Mouse (Mus musculus): Measurements from ENCODE around the gene Pnkp.
A peak's percentile ranks its signal among the peaks of the same experiment; 100 is the strongest.

The Pnkp gene

GRCm38 (mm10) chr7:44905430-44905829, 48.5 kb downstream of the Pnkp start:
- DNase-seq (ENCODE audit: low spot score), result no peak

DNA sequence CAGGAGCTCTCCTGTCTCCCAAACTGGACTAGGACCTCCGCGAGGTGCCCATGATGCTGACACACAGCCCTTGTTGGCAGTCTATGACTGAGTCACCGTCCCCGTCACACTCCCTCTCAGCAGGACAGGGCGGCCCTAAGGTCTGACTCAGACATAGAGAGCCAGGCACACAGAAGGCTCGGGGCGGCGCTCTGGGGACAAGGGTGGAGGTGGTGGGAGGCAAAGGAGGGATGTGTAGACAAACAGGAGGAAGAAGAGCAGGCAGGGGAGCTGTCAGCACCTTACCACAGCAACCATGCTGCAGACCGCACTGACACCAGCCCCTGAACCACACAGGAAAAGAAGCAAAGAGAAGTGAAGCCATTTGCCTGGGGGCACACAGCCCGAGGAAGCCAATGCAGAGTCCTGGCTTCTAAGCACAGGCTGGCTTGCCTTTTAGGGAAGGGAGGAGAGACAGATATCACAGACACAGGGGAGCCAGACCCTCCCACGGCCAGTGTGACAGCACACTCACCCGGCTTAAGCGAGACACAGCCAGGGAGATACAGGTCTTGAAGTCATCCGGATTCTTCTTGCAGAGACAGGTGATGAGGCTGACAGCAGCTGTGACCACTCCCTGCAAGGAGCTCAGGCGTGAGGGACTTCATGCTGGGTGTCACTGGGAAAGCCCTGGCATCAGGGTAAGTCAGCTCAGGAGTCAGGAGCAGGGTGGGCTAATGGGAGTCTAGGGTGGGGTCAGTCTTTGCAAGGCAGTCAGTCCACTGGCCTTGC, 52.0 kb downstream of the Pnkp start:
- DNase-seq (ENCODE audit: low spot score), result peak; percentile 76

Measured in T-cell, adult 2 months (primary cell).